Mouse (Mus musculus) intestine, postnatal 0 days (tissue): ENCODE measurements around the gene Ccdc40. TPM values are rescaled to one million over a fixed set of nuclear protein-coding genes. Genes with fewer than 3 reads are reported as not detected.
"Not testable (repeated sequence)": the region's sequence is repeated elsewhere in the genome, so short reads cannot be mapped to it uniquely, and the experiment has no call there.

Source experiments
- ATAC-seq: fragments of 200-750 bp; cut with Nextera tagmentation; 2 replicates; pipeline ENCODE4 v1.8.0; 2017; ENCODE audit warnings: mild to moderate bottlenecking, moderate TSS enrichment, moderate library complexity
- H3K27ac ChIP-seq: fragments of 300-500 bp; sonication (generic); 2 replicates; pipeline ENCODE4 v1.5.1; 2014; ENCODE audit warnings: mild to moderate bottlenecking, low read depth, low read length, moderate library complexity
- H3K27me3 ChIP-seq: fragments of 300-500 bp; sonication (generic); replicated peaks from 2 replicates; pipeline ENCODE4 v1.6.1; 2014; ENCODE audit warnings: low read length, mixed read lengths; ENCODE audit not compliant: control insufficient read depth, insufficient read depth
- H3K36me3 ChIP-seq: fragments of 300-500 bp; sonication (generic); 2 replicates; pipeline ENCODE4 v1.6.1; 2014; ENCODE audit warnings: mild to moderate bottlenecking, moderate library complexity; ENCODE audit not compliant: control insufficient read depth, insufficient read depth
- H3K4me1 ChIP-seq: fragments of 300-500 bp; sonication (generic); replicated peaks from 2 replicates; pipeline ENCODE4 v1.6.1; 2014; ENCODE audit warnings: antibody characterized with exemption, low read length, mixed read lengths; ENCODE audit not compliant: control insufficient read depth, insufficient read depth
- H3K4me2 ChIP-seq: fragments of 300-500 bp; sonication (generic); replicated peaks from 2 replicates; pipeline ENCODE4 v1.6.1; 2014; ENCODE audit warnings: low read depth, mild to moderate bottlenecking, moderate library complexity
- H3K4me3 ChIP-seq: fragments of 300-500 bp; sonication (generic); 2 replicates; pipeline ENCODE4 v1.5.1; 2014; ENCODE audit warnings: low read depth, low read length
- H3K9ac ChIP-seq: fragments of 300-500 bp; sonication (generic); 2 replicates; pipeline ENCODE4 v1.6.1; 2014; ENCODE audit warnings: mild to moderate bottlenecking, low read depth, low read length
- H3K9me3 ChIP-seq: fragments of 300-500 bp; sonication (generic); 2 replicates; pipeline ENCODE4 v1.6.1; 2016; ENCODE audit warnings: mixed run types; ENCODE audit not compliant: control insufficient read depth
- CTCF ChIP-seq: sonication (generic); IDR thresholded peaks from 2 replicates; pipeline ENCODE4 v1.5.1; 2016; ENCODE audit warnings: low read depth, mild to moderate bottlenecking, control low read depth, antibody characterized with exemption, moderate library complexity
- WGBS: fragments of 180-500 bp; shearing (Covaris S2); extraction: QIAGEN DNeasy Blood & Tissue Kit; methylation state at CpG from one replicate; pipeline ENCODE4 v1.1.7; 2014; 5-methylcytosine and 5-hydroxymethylcytosine counted together
- polyA plus RNA-seq: library from polyadenylated mRNA; unstranded; fragments of >200 nt; fragmentation: Nextera tagmentation; extraction: Ambion mirVana; gene quantifications from 2 replicates; pipeline ENCODE4 v1.2.1, GENCODE M21; 2015

Gene Ccdc40
- polyA plus RNA-seq, 1 experiment from 2014 or later, result 1.5 TPM

GRCm38 (mm10) chr11:119285791-119286527 lies 57.6 kb downstream of the Ccdc40 start:
- no peak overlapping the region for H3K4me3 ChIP-seq
- H3K4me1 ChIP-seq, result no peaks in the 10 kb centered on the region
- WGBS, result 51% methylated on average over 9 of the region's 9 CpGs
- ATAC-seq, result no peak
- H3K36me3 ChIP-seq, result peaks cover 70% of the 10 kb centered on the region
- H3K27me3 ChIP-seq, result no peaks in the 10 kb centered on the region
- H3K4me2 ChIP-seq, result no peak overlapping the region
- no peak overlapping the region for H3K9ac ChIP-seq
- TF ChIP-seq CTCF, result no peak
- no peaks in the 10 kb centered on the region for H3K9me3 ChIP-seq
- no peak overlapping the region for H3K27ac ChIP-seq

GRCm38 (mm10) chr11:119287207-119287992 lies 59.0 kb downstream of the Ccdc40 start:
- no peak for ATAC-seq
- H3K27ac ChIP-seq, result 0 out of 2 replicates have a peak overlapping the region, but pooled peaks have one; percentile 21
- no peak overlapping the region for H3K4me3 ChIP-seq
- no peaks in the 10 kb centered on the region for H3K9me3 ChIP-seq
- TF ChIP-seq CTCF, result no peak
- H3K9ac ChIP-seq, result no peak overlapping the region
- H3K4me1 ChIP-seq, result no peaks in the 10 kb centered on the region
- no peak overlapping the region for H3K4me2 ChIP-seq
- H3K27me3 ChIP-seq, result no peaks in the 10 kb centered on the region
- H3K36me3 ChIP-seq, result peaks cover 75% of the 10 kb centered on the region
- whole genome bisulfite sequencing, result 87% methylated on average over 20 of the region's 20 CpGs

GRCm38 (mm10) chr11:119292861-119293260 lies 64.5 kb downstream of the Ccdc40 start:
- H3K9me3 ChIP-seq, H3K4me2 ChIP-seq, H3K4me1 ChIP-seq, ATAC-seq, H3K27ac ChIP-seq, H3K27me3 ChIP-seq, H3K9ac ChIP-seq, H3K4me3 ChIP-seq: not testable (repeated sequence)
- 94% methylated on average over 8 of the region's 8 CpGs for WGBS
- peaks cover 90% of the 10 kb centered on the region for H3K36me3 ChIP-seq

GRCm38 (mm10) chr11:119297996-119298395 lies 69.6 kb downstream of the Ccdc40 start:
- Histone ChIP-seq H3K9ac (no peak overlapping the region), H3K27me3 (no peaks in the 10 kb centered on the region), H3K4me1 (no peaks in the 10 kb centered on the region), H3K9me3 (no peaks in the 10 kb centered on the region), H3K27ac (no peak overlapping the region), H3K36me3 (peaks cover 51% of the 10 kb centered on the region), H3K4me2 (no peak overlapping the region; the same call in 1 of the 2 replicates), H3K4me3 (no peak overlapping the region)
- no peak for ATAC-seq
- TF ChIP-seq CTCF, result 0 out of 2 replicates have a peak, but pooled peaks have one; percentile 10
- 77% methylated on average over 6 of the region's 6 CpGs for WGBS

- Histone ChIP-seq H3K27me3 (no peaks in the 10 kb centered on the region), H3K36me3 (peaks cover 42% of the 10 kb centered on the region), H3K9me3 (no peaks in the 10 kb centered on the region), H3K4me3 (peak overlapping the region; percentile 93), H3K27ac (0 out of 2 replicates have a peak overlapping the region, but pooled peaks have one; percentile 80), H3K4me2 (peak overlapping the region; percentile 73), H3K9ac (peak overlapping the region; percentile 94), H3K4me1 (no peaks in the 10 kb centered on the region)
- no peak for ATAC-seq
- WGBS, result 8% methylated on average over 7 of the region's 7 CpGs
- no peak for TF ChIP-seq CTCF
Observed at GRCm38 (mm10) chr11:119298917-119299316, 70.5 kb downstream of the Ccdc40 start.
